Mouse (Mus musculus) testis, adult 2 months (tissue): ENCODE data around the gene Gbp7. TPM values are rescaled to one million over a fixed set of nuclear protein-coding genes. Genes with fewer than 3 reads are reported as not detected.
"Not testable (repeated sequence)": the region's sequence is repeated elsewhere in the genome, so short reads cannot be mapped to it uniquely, and the experiment has no call there.

Experiments used
- H3K27ac ChIP-seq: fragments of 200-500 bp; 2 replicates; pipeline ENCODE4 v1.5.1; 2012; ENCODE audit warnings: low read depth, low read length; ENCODE audit not compliant: control insufficient read depth, insufficient read depth
- H3K27me3 ChIP-seq: fragments of 200-500 bp; 2 replicates; pipeline ENCODE4 v1.6.1; 2012; ENCODE audit warnings: mild to moderate bottlenecking, low read length, moderate library complexity; ENCODE audit not compliant: control insufficient read depth, insufficient read depth
- H3K36me3 ChIP-seq: fragments of 200-500 bp; 2 replicates; pipeline ENCODE4 v1.6.1; 2012; ENCODE audit warnings: mild to moderate bottlenecking, low read length; ENCODE audit not compliant: control insufficient read depth, insufficient read depth
- H3K4me1 ChIP-seq: fragments of 200-500 bp; 2 replicates; pipeline ENCODE4 v1.6.1; 2012; ENCODE audit warnings: low read length; ENCODE audit not compliant: control insufficient read depth, insufficient read depth
- H3K4me3 ChIP-seq: fragments of 200-500 bp; 2 replicates; pipeline ENCODE4 v1.5.1; 2012; ENCODE audit warnings: low read depth, mild to moderate bottlenecking, low read length, moderate library complexity, mixed read lengths; ENCODE audit not compliant: control insufficient read depth
- CTCF ChIP-seq: fragments of 200-500 bp; IDR thresholded peaks from 2 replicates; pipeline ENCODE4 v1.5.1; 2012; ENCODE audit warnings: low read depth, mild to moderate bottlenecking, inconsistent platforms, low read length, moderate library complexity; ENCODE audit not compliant: control insufficient read depth, insufficient read depth, insufficient replicate concordance
- POLR2A ChIP-seq: fragments of 200-500 bp; IDR thresholded peaks from 2 replicates; pipeline ENCODE4 v1.6.1; 2012; ENCODE audit warnings: low read depth, mild to moderate bottlenecking, inconsistent platforms, low read length, moderate library complexity; ENCODE audit not compliant: control insufficient read depth
- polyA plus RNA-seq: library from polyadenylated mRNA; depleted of rRNA; stranded (reverse); fragments of >200 nt; gene quantifications from 2 replicates; pipeline ENCODE4 v1.2.3, GENCODE M21; 2012

The Gbp7 gene
- polyA plus RNA-seq, 1 experiment, result 0.25 TPM

- H3K36me3 ChIP-seq, result no peaks in the 10 kb centered on the region
- H3K27ac ChIP-seq, result no peak overlapping the region
- H3K4me3 ChIP-seq, result no peak overlapping the region
- no peaks in the 10 kb centered on the region for H3K27me3 ChIP-seq
- peaks cover 2% of the 10 kb centered on the region; the same call in 1 of the 2 replicates for H3K4me1 ChIP-seq
- TF ChIP-seq POLR2A (no peak), CTCF (no peak)
Observed at GRCm38 (mm10) chr3:142528116-142528515, 2.0 kb upstream of the Gbp7 start.

- no peak overlapping the region for H3K27ac ChIP-seq
- no peaks in the 10 kb centered on the region for H3K36me3 ChIP-seq
- no peak for TF ChIP-seq CTCF
- TF ChIP-seq POLR2A, result no peak
- H3K4me3 ChIP-seq, result no peak overlapping the region; the same call in 1 of the 2 replicates
- H3K27me3 ChIP-seq, result no peaks in the 10 kb centered on the region
- peaks cover 2% of the 10 kb centered on the region; the same call in 1 of the 2 replicates for H3K4me1 ChIP-seq
Observed at GRCm38 (mm10) chr3:142529597-142529996, 545 bp upstream of the Gbp7 start.

- Histone ChIP-seq H3K4me1 (peaks cover 2% of the 10 kb centered on the region; the same call in 1 of the 2 replicates), H3K27ac (no peak overlapping the region), H3K4me3 (no peak overlapping the region), H3K27me3 (no peaks in the 10 kb centered on the region), H3K36me3 (no peaks in the 10 kb centered on the region)
- TF ChIP-seq CTCF (no peak), POLR2A (no peak)
Observed at GRCm38 (mm10) chr3:142531595-142531994, 1.5 kb downstream of the Gbp7 start.

GRCm38 (mm10) chr3:142533185-142533584, 3.0 kb downstream of the Gbp7 start:
- Histone ChIP-seq H3K27me3 (no peaks in the 10 kb centered on the region), H3K4me1 (peaks cover 2% of the 10 kb centered on the region; the same call in 1 of the 2 replicates), H3K4me3 (no peak overlapping the region), H3K36me3 (no peaks in the 10 kb centered on the region), H3K27ac (no peak overlapping the region)
- TF ChIP-seq CTCF (no peak), POLR2A (no peak)

- TF ChIP-seq POLR2A (no peak), CTCF (no peak)
- Histone ChIP-seq H3K27me3 (no peaks in the 10 kb centered on the region), H3K27ac (no peak overlapping the region), H3K4me3 (no peak overlapping the region), H3K36me3 (no peaks in the 10 kb centered on the region), H3K4me1 (no peaks in the 10 kb centered on the region; the same call in 1 of the 2 replicates)
Observed at GRCm38 (mm10) chr3:142535667-142536066, 5.5 kb downstream of the Gbp7 start.

- H3K36me3 ChIP-seq, result no peaks in the 10 kb centered on the region
- H3K4me1 ChIP-seq, result no peaks in the 10 kb centered on the region
- H3K4me3 ChIP-seq, result no peak overlapping the region
- no peaks in the 10 kb centered on the region for H3K27me3 ChIP-seq
- H3K27ac ChIP-seq, result no peak overlapping the region
- TF ChIP-seq CTCF, result no peak
- TF ChIP-seq POLR2A, result no peak
Observed at GRCm38 (mm10) chr3:142541391-142541790, 11.2 kb downstream of the Gbp7 start.

- H3K4me3 ChIP-seq, H3K4me1 ChIP-seq, H3K27ac ChIP-seq, H3K36me3 ChIP-seq, H3K27me3 ChIP-seq: not testable (repeated sequence)
Observed at GRCm38 (mm10) chr3:142542776-142543175, 12.6 kb downstream of the Gbp7 start.

- Histone ChIP-seq H3K27me3 (no peaks in the 10 kb centered on the region), H3K27ac (no peak overlapping the region), H3K36me3 (no peaks in the 10 kb centered on the region), H3K4me3 (no peak overlapping the region), H3K4me1 (no peaks in the 10 kb centered on the region)
- TF ChIP-seq POLR2A (no peak), CTCF (no peak)
Observed at GRCm38 (mm10) chr3:142546690-142547089, 16.5 kb downstream of the Gbp7 start.
